In the genomic region with DNA sequence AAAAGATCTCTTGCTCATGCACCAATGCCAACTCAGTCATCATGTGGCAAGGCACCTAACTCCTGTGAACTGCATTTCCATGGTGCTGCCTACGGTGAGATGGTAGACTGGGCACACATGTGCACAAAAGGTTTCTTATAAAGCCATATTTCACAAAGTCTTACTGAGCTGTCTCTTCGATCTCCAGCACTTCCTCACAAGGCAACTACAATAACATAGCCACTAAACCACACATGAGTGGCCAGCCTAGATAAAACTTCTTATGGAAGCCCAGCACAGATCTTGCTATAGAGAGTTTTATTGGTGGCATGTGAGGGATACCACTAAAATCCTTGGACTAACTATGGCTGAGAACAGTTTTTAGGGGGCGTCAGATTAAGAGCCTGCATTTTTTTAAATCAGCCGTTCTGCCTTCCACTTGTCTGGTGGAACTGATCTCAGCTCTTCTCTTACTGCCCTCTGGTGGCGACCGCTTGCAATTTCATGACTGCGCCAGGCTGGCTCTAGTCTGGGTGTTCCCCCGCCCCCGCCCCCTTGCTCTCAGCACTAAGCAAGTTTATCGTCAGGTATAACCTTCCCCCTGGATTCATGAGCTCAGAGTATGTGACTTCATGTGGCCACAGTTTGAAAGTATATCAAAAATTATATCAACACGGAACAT, we compare ENCODE assay signal across 9 mouse cellular contexts.
DNase-seq lines count a peak whose midpoint lies in the region; ATAC-seq and TF ChIP-seq lines count a peak whose summit lies in the region.
"Had no signal": no experiment of that assay in that cellular context is flagged by ENCODE, and none has a peak within 500 bp of the region (broad histone marks: within the 10 kb centered on the region; RNA-seq: fewer than 3 reads in every experiment).

No protein-coding gene starts in this region.

- peak; percentile 70 for DNase-seq in ES-CJ7 (ENCODE audit: low read depth, low spot score)
- DNase-seq in adrenal gland, adult 18-20 months (ENCODE audit: low spot score in 2 of 2), result peak; percentile 53 to 57
- DNase-seq in embryo, embryonic 10.5 days (ENCODE audit: low spot score), result peak; percentile 87
- DNase-seq in kidney, postnatal 4 days, result peak; percentile 85 to 87
- peak; percentile 47 for DNase-seq in lung, adult 2 months
- DNase-seq in retina, postnatal 7 days (ENCODE audit: low read depth, low spot score), result peak; percentile 67

- no peak for TF ChIP-seq POLR2A in lung, adult 2 months (IDR thresholded peaks at IDR 0.05; ENCODE audit: borderline replicate concordance, extremely low read depth, low read depth, low read length)

- peak; percentile 67 for TF ChIP-seq CTCF in lung, adult 2 months (IDR thresholded peaks at IDR 0.05; ENCODE audit: insufficient read depth, low read length)

- peak; percentile 78 for ATAC-seq in granulocyte monocyte progenitor cell, adult 5-6 weeks (replicated peaks; ENCODE audit: poor library complexity, severe bottlenecking)
- ATAC-seq in inflammation-experienced regulatory T-cells, adult 6 months, result no peak

- no peak overlapping the region for H3K4me3 ChIP-seq in lung, adult 2 months (replicated peaks; ENCODE audit: extremely low read depth, low read depth, low read length)
- H3K4me3 ChIP-seq: heart, embryonic 15.5 days had no signal

- WGBS in lung, adult 2 months, result 13% methylated on average over 11 of the region's 11 CpGs

- H3K4me1 ChIP-seq in lung, adult 2 months (ENCODE audit: control insufficient read depth, insufficient read depth, low read length), result no peaks in the 10 kb centered on the region
